Mouse (Mus musculus) megakaryocyte, embryonic 14.5 days (primary cell): ENCODE results near the gene Wnt1.

Source experiments
- FLI1 ChIP-seq: IDR thresholded peaks from 2 replicates; pipeline ENCODE4 v1.6.1; 2012; ENCODE audit warnings: low read length, inconsistent platforms, mixed read lengths
- GATA1 ChIP-seq: IDR thresholded peaks from 3 replicates; pipeline ENCODE4 v1.6.1; 2012; ENCODE audit warnings: mixed read lengths, low read length, inconsistent platforms, borderline replicate concordance

DNA sequence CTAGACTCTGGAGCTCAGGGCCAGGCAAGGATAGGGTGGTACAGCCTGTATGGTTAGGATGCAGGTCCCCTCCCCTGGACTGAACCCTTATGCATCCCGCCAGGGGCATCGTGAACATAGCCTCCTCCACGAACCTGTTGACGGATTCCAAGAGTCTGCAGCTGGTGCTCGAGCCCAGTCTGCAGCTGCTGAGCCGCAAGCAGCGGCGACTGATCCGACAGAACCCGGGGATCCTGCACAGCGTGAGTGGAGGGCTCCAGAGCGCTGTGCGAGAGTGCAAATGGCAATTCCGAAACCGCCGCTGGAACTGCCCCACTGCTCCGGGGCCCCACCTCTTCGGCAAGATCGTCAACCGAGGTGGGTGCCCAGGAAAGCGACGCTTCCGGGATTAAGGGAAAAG lies 1.1 kb downstream of the Wnt1 start:
- TF ChIP-seq GATA1 (no peak), FLI1 (no peak)
